Mouse (Mus musculus): ENCODE results near the gene Atp5d.
"Not testable (repeated sequence)": the region's sequence is repeated elsewhere in the genome, so short reads cannot be mapped to it uniquely, and the experiment has no call there.

Gene Atp5d

GRCm38 (mm10) chr10:80154384-80154783, 16.0 kb downstream of the Atp5d start:
- DNase-seq (ENCODE audit: low read depth, low spot score): no peak

GRCm38 (mm10) chr10:80155277-80155676, 16.8 kb downstream of the Atp5d start:
- DNase-seq (ENCODE audit: low read depth, low spot score): no peak

GRCm38 (mm10) chr10:80156002-80156751, 17.7 kb downstream of the Atp5d start:
- DNase-seq (ENCODE audit: low read depth, low spot score): no peak

GRCm38 (mm10) chr10:80156752-80157053, 18.3 kb downstream of the Atp5d start:
- no peak for DNase-seq (ENCODE audit: low read depth, low spot score)

- DNase-seq (ENCODE audit: low read depth, low spot score): no peak
These were observed 18.9 kb downstream of the Atp5d start for GRCm38 (mm10) chr10:80157141-80157929.

- peak; percentile 66 for DNase-seq (ENCODE audit: low read depth, low spot score)
These were observed 20.0 kb downstream of the Atp5d start for GRCm38 (mm10) chr10:80158307-80158986.

GRCm38 (mm10) chr10:80159021-80159560, 20.7 kb downstream of the Atp5d start:
- no peak for DNase-seq (ENCODE audit: low read depth, low spot score)

- DNase-seq (ENCODE audit: low read depth, low spot score): peak; percentile 99
These were observed 21.4 kb downstream of the Atp5d start for GRCm38 (mm10) chr10:80159561-80160454.

- peak; percentile 83 for DNase-seq (ENCODE audit: low read depth, low spot score)
These were observed 22.3 kb downstream of the Atp5d start for GRCm38 (mm10) chr10:80160455-80161371.

GRCm38 (mm10) chr10:80161522-80162242, 23.2 kb downstream of the Atp5d start:
- DNase-seq (ENCODE audit: low read depth, low spot score): peak; percentile 42

GRCm38 (mm10) chr10:80162243-80162608, 23.8 kb downstream of the Atp5d start:
- DNase-seq (ENCODE audit: low read depth, low spot score): no peak

- no peak for DNase-seq (ENCODE audit: low read depth, low spot score)
These were observed 24.4 kb downstream of the Atp5d start for GRCm38 (mm10) chr10:80162716-80163299.

- DNase-seq (ENCODE audit: low read depth, low spot score): peak; percentile 76
These were observed 25.3 kb downstream of the Atp5d start for GRCm38 (mm10) chr10:80163721-80164120.

GRCm38 (mm10) chr10:80164161-80164997, 25.9 kb downstream of the Atp5d start:
- DNase-seq (ENCODE audit: low read depth, low spot score): no peak

- peak; percentile 96 for DNase-seq (ENCODE audit: low read depth, low spot score)
These were observed 26.5 kb downstream of the Atp5d start for GRCm38 (mm10) chr10:80164998-80165344.

GRCm38 (mm10) chr10:80165392-80166128, 27.1 kb downstream of the Atp5d start, which contains the start of gene Cirbp:
TSS of gene Cirbp (plus strand) at chr10:80165985.
- no peak for DNase-seq (ENCODE audit: low read depth, low spot score)

- not testable (repeated sequence) for DNase-seq (ENCODE audit: low read depth, low spot score)
These were observed 27.7 kb downstream of the Atp5d start for GRCm38 (mm10) chr10:80166136-80166535.
